ENCODE assay signal across 9 mouse cellular contexts in genomic region chr17:78587174-78587573, GRCm38 (mm10).
A peak's percentile ranks its signal among the peaks of the same experiment; 100 is the strongest.
DNase-seq lines count a peak whose midpoint lies in the region; ATAC-seq lines count a peak whose summit lies in the region.
"Had no signal": no experiment of that assay in that cellular context is flagged by ENCODE, and none has a peak within 500 bp of the region (broad histone marks: within the 10 kb centered on the region; RNA-seq: fewer than 3 reads in every experiment).

No protein-coding gene starts in this region.

- no peaks in the 10 kb centered on the region for H3K36me3 ChIP-seq in kidney, embryonic 16.5 days (ENCODE audit: insufficient read depth, low read length)

- H3K9ac ChIP-seq in kidney, embryonic 16.5 days (replicated peaks; ENCODE audit: low read length): no peak overlapping the region

- 12% methylated on average over 7 of the region's 7 CpGs for WGBS in kidney, embryonic 16.5 days

- no peak overlapping the region; the same call in 1 of the 2 replicates for H3K4me2 ChIP-seq in kidney, embryonic 16.5 days (replicated peaks; ENCODE audit: low read depth, low read length)

- H3K4me3 ChIP-seq in kidney, embryonic 16.5 days (ENCODE audit: low read length): no peak overlapping the region
- H3K4me3 ChIP-seq: myocyte had no signal

- no peak overlapping the region for H3K27ac ChIP-seq in kidney, embryonic 16.5 days (ENCODE audit: low read length)

- H3K9me3 ChIP-seq in kidney, embryonic 16.5 days (ENCODE audit: low read length): no peaks in the 10 kb centered on the region

- peaks cover 3% of the 10 kb centered on the region; the same call in 1 of the 2 replicates for H3K4me1 ChIP-seq in kidney, embryonic 16.5 days (ENCODE audit: insufficient read depth, low read length)

- no peak for ATAC-seq in activated CD4-positive, CD25-positive, alpha-beta regulatory T cell, adult 4 months
- ATAC-seq in kidney, embryonic 16.5 days (ENCODE audit: low FRiP score, low TSS enrichment): no peak

- H3K27me3 ChIP-seq in kidney, embryonic 16.5 days (ENCODE audit: insufficient read depth, low read length): no peaks in the 10 kb centered on the region

- peak; percentile 6 to 37 for DNase-seq in adrenal gland, postnatal 36 days
- no peak for DNase-seq in adrenal gland, postnatal 25 days
- DNase-seq in 416B (ENCODE audit: low read depth): peak; percentile 53
- DNase-seq in fibroblast of lung, adult 2 months (ENCODE audit: low read depth): peak; percentile 73
- peak; percentile 5 for DNase-seq in lung, postnatal 25 days (ENCODE audit: low spot score)
- no peak for DNase-seq in spleen, adult 12 weeks (ENCODE audit: low spot score)

Comparison
In these comparisons a context has a peak if more than half of its experiments do, and no peak if none do; other contexts are left out.
1. DNase-seq: peak in adrenal gland, postnatal 36 days (2 of 2), 416B (single experiment), fibroblast of lung, adult 2 months (single experiment) and lung, postnatal 25 days (single experiment); none in adrenal gland, postnatal 25 days (single experiment) and spleen, adult 12 weeks (single experiment).